Comparison of ENCODE assay signal across 32 mouse cellular contexts in genomic region chr12:104356006-104356405, GRCm38 (mm10). TPM values are rescaled to one million over a fixed set of nuclear protein-coding genes. Genes with fewer than 3 reads are reported as not detected.
DNase-seq lines count a peak whose midpoint lies in the region; ATAC-seq and TF ChIP-seq lines count a peak whose summit lies in the region.
"Had no signal": no experiment of that assay in that cellular context is flagged by ENCODE, and none has a peak within 500 bp of the region (broad histone marks: within the 10 kb centered on the region; RNA-seq: fewer than 3 reads in every experiment).

No protein-coding gene starts in this region.

- intact Hi-C loops in heart, adult 2 months (cut with DNase I), result no loop called here

- no peaks in the 10 kb centered on the region for H3K4me1 ChIP-seq in heart, adult 2 months (ENCODE audit: control insufficient read depth, insufficient read depth, low read length)
- no peaks in the 10 kb centered on the region for H3K4me1 ChIP-seq in liver, postnatal 0 days (ENCODE audit: insufficient read depth)
- no peaks in the 10 kb centered on the region for H3K4me1 ChIP-seq in liver, embryonic 12.5 days
- no peaks in the 10 kb centered on the region for H3K4me1 ChIP-seq in lung, adult 2 months (ENCODE audit: control insufficient read depth, insufficient read depth, low read length)
- H3K4me1 ChIP-seq: embryonic facial prominence, embryonic 13.5 days; forebrain, embryonic 12.5 days; forebrain, embryonic 15.5 days had no signal

- TF ChIP-seq POLR2A in heart, adult 2 months (IDR thresholded peaks at IDR 0.05; ENCODE audit: insufficient read depth, low read depth, low read length), result no peak
- TF ChIP-seq POLR2A in lung, adult 2 months (IDR thresholded peaks at IDR 0.05; ENCODE audit: borderline replicate concordance, extremely low read depth, low read depth, low read length), result no peak

- no peak for TF ChIP-seq CTCF in heart, adult 2 months (IDR thresholded peaks at IDR 0.05)
- no peak for TF ChIP-seq CTCF in liver, postnatal 0 days (IDR thresholded peaks at IDR 0.05; ENCODE audit: low read depth)
- no peak for TF ChIP-seq CTCF in lung, adult 2 months (IDR thresholded peaks at IDR 0.05; ENCODE audit: insufficient read depth, low read length)

- no peaks in the 10 kb centered on the region for H3K36me3 ChIP-seq in heart, adult 2 months (ENCODE audit: control insufficient read depth, insufficient read depth, low read length)
- H3K36me3 ChIP-seq in liver, postnatal 0 days (replicated peaks; ENCODE audit: insufficient read depth, low read length), result no peaks in the 10 kb centered on the region
- no peaks in the 10 kb centered on the region for H3K36me3 ChIP-seq in liver, embryonic 12.5 days
- H3K36me3 ChIP-seq: embryonic facial prominence, embryonic 13.5 days; forebrain, embryonic 12.5 days; forebrain, embryonic 15.5 days; G1E had no signal

- TF ChIP-seq EP300 in heart, adult 2 months (IDR thresholded peaks at IDR 0.05; ENCODE audit: insufficient read depth, low read depth, low read length), result no peak
- no peak for TF ChIP-seq EP300 in liver, postnatal 0 days (IDR thresholded peaks at IDR 0.05; ENCODE audit: low read depth)

- no peak overlapping the region for H3K9ac ChIP-seq in heart, adult 2 months (ENCODE audit: low read depth, low read length)
- H3K9ac ChIP-seq in liver, postnatal 0 days (replicated peaks), result no peak overlapping the region
- no peak overlapping the region for H3K9ac ChIP-seq in liver, embryonic 12.5 days
- H3K9ac ChIP-seq: embryonic facial prominence, embryonic 13.5 days; forebrain, embryonic 12.5 days; forebrain, embryonic 15.5 days; hindbrain, embryonic 14.5 days had no signal

- H3K27me3 ChIP-seq in heart, adult 2 months (ENCODE audit: control insufficient read depth, insufficient read depth, low read length), result no peaks in the 10 kb centered on the region
- H3K27me3 ChIP-seq in liver, postnatal 0 days (ENCODE audit: insufficient read depth, low read length), result no peaks in the 10 kb centered on the region
- no peaks in the 10 kb centered on the region for H3K27me3 ChIP-seq in liver, embryonic 12.5 days (replicated peaks)
- H3K27me3 ChIP-seq: embryonic facial prominence, embryonic 13.5 days; forebrain, embryonic 12.5 days; forebrain, embryonic 15.5 days; Patski had no signal

- no peak overlapping the region for H3K4me2 ChIP-seq in liver, postnatal 0 days (ENCODE audit: low read depth, low read length)
- no peak overlapping the region for H3K4me2 ChIP-seq in liver, embryonic 12.5 days
- H3K4me2 ChIP-seq: embryonic facial prominence, embryonic 13.5 days; forebrain, embryonic 12.5 days; forebrain, embryonic 15.5 days; heart, embryonic 11.5 days; hindbrain, embryonic 14.5 days had no signal

- peak; percentile 46 for DNase-seq in heart, adult 11 months
- DNase-seq in heart, adult 2 months, result no peak
- DNase-seq in liver, postnatal 0 days, result peak; percentile 8
- DNase-seq in induced T-regulatory cell, adult 2 months (ENCODE audit: low read depth), result peak; percentile 0
- no peak for DNase-seq in lung, adult 2 months
- no peak for DNase-seq in left cerebral cortex, adult 18-20 months (ENCODE audit: low spot score in 2 of 2)
- DNase-seq: adrenal gland, postnatal 10 days; adrenal gland, postnatal 36 days; cerebellum, adult 18-20 months; cerebellum, adult 9-10 months; cerebellum, postnatal 14 days; gastrocnemius, postnatal 10 days; gastrocnemius, postnatal 36 days; heart, adult 18-20 months; heart, postnatal 36 days had no signal

- no peak for ATAC-seq in liver, postnatal 0 days
- ATAC-seq in liver, embryonic 12.5 days, result no peak
- no peak for ATAC-seq in frontal cortex, adult (ENCODE audit: low TSS enrichment)
- ATAC-seq: forebrain, embryonic 15.5 days; hindbrain, postnatal 0 days; Patski had no signal

- no peak overlapping the region for H3K27ac ChIP-seq in heart, adult 2 months
- no peak overlapping the region for H3K27ac ChIP-seq in liver, postnatal 0 days (ENCODE audit: low read depth)
- H3K27ac ChIP-seq in liver, embryonic 12.5 days, result no peak overlapping the region
- H3K27ac ChIP-seq: embryonic facial prominence, embryonic 13.5 days; forebrain, embryonic 12.5 days; forebrain, embryonic 15.5 days; hindbrain, embryonic 14.5 days; hindbrain, postnatal 0 days had no signal

- no peaks in the 10 kb centered on the region for H3K9me3 ChIP-seq in liver, postnatal 0 days (ENCODE audit: low read length)
- no peaks in the 10 kb centered on the region for H3K9me3 ChIP-seq in liver, embryonic 12.5 days (replicated peaks)
- H3K9me3 ChIP-seq: embryonic facial prominence, embryonic 13.5 days; forebrain, embryonic 12.5 days; forebrain, embryonic 15.5 days had no signal

- no peak overlapping the region for H3K4me3 ChIP-seq in heart, adult 2 months
- H3K4me3 ChIP-seq in liver, postnatal 0 days (ENCODE audit: low read depth, low read length), result no peak overlapping the region
- H3K4me3 ChIP-seq in liver, embryonic 12.5 days, result no peak overlapping the region
- H3K4me3 ChIP-seq in lung, adult 2 months (replicated peaks; ENCODE audit: extremely low read depth, low read depth, low read length), result no peak overlapping the region
- H3K4me3 ChIP-seq: embryonic facial prominence, embryonic 13.5 days; erythroblast, embryonic 14.5 days; forebrain, embryonic 12.5 days; forebrain, embryonic 15.5 days had no signal

- no peaks in the 10 kb centered on the region for H3K79me2 ChIP-seq in heart, adult 2 months (replicated peaks; ENCODE audit: control insufficient read depth, insufficient read depth, low read length)

- WGBS in heart, adult 2 months, result 74% methylated on average over 3 of the region's 3 CpGs
- WGBS in liver, postnatal 0 days (ENCODE audit: insufficient replicate concordance), result 56% methylated on average over 3 of the region's 3 CpGs
- 55% methylated on average over 3 of the region's 3 CpGs for WGBS in liver, embryonic 12.5 days (ENCODE audit: insufficient replicate concordance)
- 63% methylated on average over 3 of the region's 3 CpGs for WGBS in lung, adult 2 months

RNA-seq across cellular contexts. Expression of gene Serpina3k, which starts 17.7 kb away (rescaled TPM):
- under 1 TPM; 0.14 to 0.34 TPM for total RNA-seq in heart, adult 2 months (2021)
- polyA plus RNA-seq in heart, adult 2 months (2012; rRNA removed), result 2.3 TPM in 1 of 2 replicates, not detected in the other
- polyA plus RNA-seq in liver, postnatal 0 days (2015; fragmentation: Nextera tagmentation; extraction: Ambion mirVana), result 407 and 479 TPM in 2 replicates
- polyA plus RNA-seq in liver, embryonic 12.5 days (2016; fragmentation: Nextera tagmentation; extraction: Ambion mirVana), result not detected in 2 replicates
- 0.65 and 2.9 TPM in 2 replicates for polyA plus RNA-seq in lung, adult 2 months (2012; rRNA removed)
- not detected for total RNA-seq in left cerebral cortex, adult 18-20 months (2021)
- total RNA-seq: CH12.LX; G1E; heart, adult 18-20 months; heart, postnatal 36 days; hindbrain, postnatal 0 days had no signal
- polyA plus RNA-seq: embryonic facial prominence, embryonic 13.5 days; erythroblast, embryonic 14.5 days; forebrain, embryonic 12.5 days; forebrain, embryonic 15.5 days; G1E; heart, embryonic 11.5 days; heart, embryonic 14.5 days; hindbrain, embryonic 11.5 days; hindbrain, embryonic 14.5 days; hindbrain, postnatal 0 days; intestine, embryonic 14.5 days; Patski had no signal

RNA-seq across cellular contexts. Expression of gene Serpina3m, which starts 17.7 kb away (rescaled TPM):
- total RNA-seq in heart, adult 2 months (2021), result not detected
- polyA plus RNA-seq in heart, adult 2 months (2012; rRNA removed), result 0.12 TPM in 1 of 2 replicates, not detected in the other
- 325 and 370 TPM in 2 replicates for polyA plus RNA-seq in liver, postnatal 0 days (2015; fragmentation: Nextera tagmentation; extraction: Ambion mirVana)
- 0.10 TPM in 1 of 2 replicates, not detected in the other for polyA plus RNA-seq in liver, embryonic 12.5 days (2016; fragmentation: Nextera tagmentation; extraction: Ambion mirVana)
- polyA plus RNA-seq in lung, adult 2 months (2012; rRNA removed), result 1.1 and 1.9 TPM in 2 replicates
- total RNA-seq in left cerebral cortex, adult 18-20 months (2021), result under 1 TPM in 1 of 2 experiments, not detected in 1; 0.21 TPM
- total RNA-seq: CH12.LX; G1E; heart, postnatal 36 days; hindbrain, postnatal 0 days had no signal
- polyA plus RNA-seq: embryonic facial prominence, embryonic 13.5 days; erythroblast, embryonic 14.5 days; forebrain, embryonic 12.5 days; forebrain, embryonic 15.5 days; G1E; heart, embryonic 11.5 days; heart, embryonic 14.5 days; heart, postnatal 0 days; hindbrain, embryonic 11.5 days; hindbrain, embryonic 14.5 days; hindbrain, postnatal 0 days; intestine, embryonic 14.5 days had no signal

RNA-seq across cellular contexts. Expression of gene Serpina3j, which starts 41.7 kb away (rescaled TPM):
- not detected for total RNA-seq in heart, adult 2 months (2021)
- not detected in 2 replicates for polyA plus RNA-seq in heart, adult 2 months (2012; rRNA removed)
- not detected in 2 replicates for polyA plus RNA-seq in liver, postnatal 0 days (2015; fragmentation: Nextera tagmentation; extraction: Ambion mirVana)
- polyA plus RNA-seq in liver, embryonic 12.5 days (2016; fragmentation: Nextera tagmentation; extraction: Ambion mirVana), result not detected in 2 replicates
- polyA plus RNA-seq in lung, adult 2 months (2012; rRNA removed), result not detected in 2 replicates
- total RNA-seq in left cerebral cortex, adult 18-20 months (2021), result not detected
- total RNA-seq: adrenal gland, postnatal 10 days; adrenal gland, postnatal 36 days; CH12.LX; gastrocnemius, adult 18-20 months; gastrocnemius, postnatal 10 days; gastrocnemius, postnatal 36 days; heart, adult 18-20 months; heart, postnatal 36 days; hindbrain, postnatal 0 days had no signal
- polyA plus RNA-seq: embryonic facial prominence, embryonic 13.5 days; erythroblast, embryonic 14.5 days; forebrain, embryonic 12.5 days; forebrain, embryonic 15.5 days; G1E; heart, embryonic 11.5 days; heart, embryonic 14.5 days; heart, postnatal 0 days; hindbrain, embryonic 11.5 days; hindbrain, embryonic 14.5 days; hindbrain, postnatal 0 days; intestine, embryonic 14.5 days; Patski had no signal

RNA-seq across cellular contexts. Expression of gene Serpina3n, which starts 50.5 kb away (rescaled TPM):
- 10 to 100 TPM in 1 of 2 experiments, 1 to 10 TPM in 1; 6.2 to 14.9 TPM for total RNA-seq in heart, adult 2 months (2021)
- 10.1 and 13.2 TPM in 2 replicates for polyA plus RNA-seq in heart, adult 2 months (2012; rRNA removed)
- polyA plus RNA-seq in liver, postnatal 0 days (2015; fragmentation: Nextera tagmentation; extraction: Ambion mirVana), result 302 and 340 TPM in 2 replicates
- polyA plus RNA-seq in liver, embryonic 12.5 days (2016; fragmentation: Nextera tagmentation; extraction: Ambion mirVana), result not detected in 2 replicates
- 106 and 130 TPM in 2 replicates for polyA plus RNA-seq in lung, adult 2 months (2012; rRNA removed)
- total RNA-seq in left cerebral cortex, adult 18-20 months (2021), result 10 to 100 TPM; 13.4 to 20.2 TPM
- total RNA-seq: CH12.LX, G1E had no signal
- polyA plus RNA-seq: embryonic facial prominence, embryonic 13.5 days; erythroblast, embryonic 14.5 days; forebrain, embryonic 12.5 days; forebrain, embryonic 15.5 days; G1E; heart, embryonic 11.5 days; intestine, embryonic 14.5 days had no signal

Comparison
In these comparisons a context has a peak if more than half of its experiments do, and no peak if none do; other contexts are left out.
1. DNase-seq: peak in heart, adult 11 months (single experiment), liver, postnatal 0 days (single experiment) and induced T-regulatory cell, adult 2 months (single experiment); none in heart, adult 2 months (0 of 2), lung, adult 2 months (single experiment) and left cerebral cortex, adult 18-20 months (0 of 2).
2. RNA of gene Serpina3k, which starts 17.7 kb away (polyA plus RNA-seq): 407 to 479 TPM in liver, postnatal 0 days; 0.65 to 2.9 TPM in lung, adult 2 months, 2.3 TPM in heart, adult 2 months and not detected in liver, embryonic 12.5 days; every median in the first group is over 100 times any median in the second.
3. RNA of gene Serpina3m, which starts 17.7 kb away (polyA plus RNA-seq): 325 to 370 TPM in liver, postnatal 0 days; 1.1 to 1.9 TPM in lung, adult 2 months, 0.10 TPM in liver, embryonic 12.5 days and 0.12 TPM in heart, adult 2 months; every median in the first group is over 100 times any median in the second.